Mouse (Mus musculus) thymus, adult 18-20 months (tissue): ENCODE data around the gene Gm21887.
"Not testable (repeated sequence)": the region's sequence is repeated elsewhere in the genome, so short reads cannot be mapped to it uniquely, and the experiment has no call there.

ENCODE experiments used
- DNase-seq, 2 experiments: peaks; one replicate each; pipeline ENCODE4 v3.0.0; 2022; ENCODE audit warnings: mixed read lengths in 2 of 2

Gm21887 gene

GRCm38 (mm10) chrX:170015883-170016282 is 6.4 kb downstream of the Gm21887 start:
- not testable (repeated sequence) for DNase-seq

- DNase-seq, result peak; percentile 88 to 98
Observed at GRCm38 (mm10) chrX:170017333-170018245, 8.1 kb downstream of the Gm21887 start.

- peak; percentile 55 to 92 for DNase-seq
Observed at GRCm38 (mm10) chrX:170018571-170019218, 9.2 kb downstream of the Gm21887 start.

GRCm38 (mm10) chrX:170019219-170019953 is 9.9 kb downstream of the Gm21887 start:
- DNase-seq, result peak in 1 of 2 experiments; percentile 89

- DNase-seq, result peak; percentile 88 to 97
Observed at GRCm38 (mm10) chrX:170019954-170020689, 10.7 kb downstream of the Gm21887 start.

GRCm38 (mm10) chrX:170020690-170021050 is 11.2 kb downstream of the Gm21887 start:
- DNase-seq, result peak in 1 of 2 experiments; percentile 88

- DNase-seq, result peak in 1 of 2 experiments; percentile 80
Observed at GRCm38 (mm10) chrX:170021205-170021604, 11.7 kb downstream of the Gm21887 start.

- DNase-seq, result peak in 1 of 2 experiments; percentile 75
Observed at GRCm38 (mm10) chrX:170021750-170022461, 12.4 kb downstream of the Gm21887 start.
